Mouse (Mus musculus): ENCODE measurements around the gene Caln1.
A peak's percentile ranks its signal among the peaks of the same experiment; 100 is the strongest.

The Caln1 gene

DNA sequence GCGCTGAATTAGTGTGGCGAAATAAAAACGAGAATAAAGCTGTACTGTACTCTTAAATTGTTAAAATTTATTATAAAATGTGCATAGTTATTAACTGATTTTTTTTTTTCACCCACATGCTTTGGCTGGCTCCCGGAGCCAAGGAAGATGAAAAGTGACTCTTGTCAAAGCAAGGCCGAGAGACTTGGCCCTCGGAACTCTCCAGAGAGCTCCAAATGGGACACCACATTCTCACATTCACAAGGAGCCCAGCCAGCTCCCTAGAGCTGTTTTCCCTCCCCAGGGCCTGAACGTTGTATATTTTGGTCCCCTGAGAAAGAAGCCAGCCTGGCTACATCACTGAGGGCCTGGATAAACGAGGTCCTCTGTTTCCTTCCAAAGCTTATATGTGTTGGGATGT lies 25.1 kb downstream of the Caln1 start:
- DNase-seq (ENCODE audit: low spot score), result no peak

DNA sequence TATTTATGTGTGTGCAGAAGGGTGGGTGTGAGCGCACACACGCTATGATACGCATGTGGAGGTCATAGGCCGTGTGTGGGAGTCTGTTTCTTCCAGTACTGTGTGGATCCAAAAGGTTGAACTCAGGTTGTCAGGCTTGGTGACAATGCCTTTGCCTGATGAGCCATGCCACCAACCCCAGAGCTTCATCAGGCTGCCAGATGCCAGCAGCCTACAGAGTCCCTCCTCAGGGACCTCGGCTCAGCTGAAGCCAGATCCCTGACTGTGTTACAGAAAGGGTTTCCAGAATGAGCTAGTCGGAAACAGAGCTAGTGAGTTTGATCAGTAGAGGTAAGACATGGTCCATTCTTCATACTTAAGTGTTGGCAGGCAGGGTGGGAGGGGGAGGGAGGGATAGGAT lies 25.9 kb downstream of the Caln1 start:
- DNase-seq (ENCODE audit: low spot score), result no peak

DNA sequence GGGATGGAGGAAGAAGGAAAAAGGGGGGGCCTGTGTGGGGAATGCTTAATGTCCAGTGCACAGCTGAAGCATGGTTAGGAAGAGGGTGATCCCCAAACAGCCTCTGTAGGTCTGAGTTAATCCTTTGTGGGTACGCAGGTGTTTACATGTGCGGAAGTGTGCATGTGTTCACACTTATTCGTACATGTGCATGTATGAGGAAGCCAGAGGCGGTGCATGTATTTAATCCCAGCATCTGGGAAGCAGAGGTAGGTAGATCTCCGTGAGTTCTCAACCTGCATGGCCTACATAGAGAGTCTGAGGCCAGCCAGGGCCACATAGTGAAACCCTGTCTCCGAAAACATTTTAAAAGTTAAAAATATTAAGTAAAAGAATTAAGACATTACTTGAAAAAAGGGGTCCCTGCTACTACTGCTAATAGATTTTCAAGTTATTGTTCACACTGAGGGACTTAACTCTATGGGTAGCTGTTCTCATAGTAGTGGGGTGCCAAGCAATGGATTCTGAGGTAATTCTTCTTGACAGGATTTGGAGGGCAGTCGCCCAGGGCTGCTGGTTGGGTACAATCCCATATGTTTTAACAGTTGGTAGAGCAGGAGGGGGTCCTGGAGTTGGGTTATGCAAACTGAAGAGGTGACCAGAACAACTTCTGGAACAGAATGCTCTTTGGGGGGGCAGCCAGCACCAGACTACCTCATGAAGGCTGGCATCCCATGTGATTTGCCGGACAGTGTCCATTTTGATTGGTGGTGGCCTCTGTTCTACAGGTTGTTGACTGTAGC lies 31.1 kb downstream of the Caln1 start:
- no peak for DNase-seq (ENCODE audit: low spot score)

DNA sequence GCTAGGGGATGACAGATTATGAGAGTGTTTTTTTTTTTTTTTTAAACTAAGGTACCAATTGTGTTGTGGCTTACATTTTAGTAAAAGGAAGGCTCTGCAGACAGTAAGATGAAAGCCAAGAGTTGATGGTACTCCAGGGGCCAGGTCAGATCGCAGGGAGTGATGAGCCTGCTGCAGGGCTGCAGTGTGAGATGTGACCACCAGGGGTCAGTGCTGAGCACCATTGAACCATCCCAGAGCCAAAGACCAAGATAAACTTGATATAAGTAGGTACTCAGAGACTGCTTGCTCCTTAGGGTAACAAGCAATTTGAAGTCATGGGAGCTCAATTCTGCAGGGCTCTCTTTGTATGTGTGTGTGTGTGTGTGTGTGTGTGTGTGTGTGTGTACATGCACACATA lies 35.9 kb downstream of the Caln1 start:
- peak; percentile 4 for DNase-seq (ENCODE audit: low spot score)

DNA sequence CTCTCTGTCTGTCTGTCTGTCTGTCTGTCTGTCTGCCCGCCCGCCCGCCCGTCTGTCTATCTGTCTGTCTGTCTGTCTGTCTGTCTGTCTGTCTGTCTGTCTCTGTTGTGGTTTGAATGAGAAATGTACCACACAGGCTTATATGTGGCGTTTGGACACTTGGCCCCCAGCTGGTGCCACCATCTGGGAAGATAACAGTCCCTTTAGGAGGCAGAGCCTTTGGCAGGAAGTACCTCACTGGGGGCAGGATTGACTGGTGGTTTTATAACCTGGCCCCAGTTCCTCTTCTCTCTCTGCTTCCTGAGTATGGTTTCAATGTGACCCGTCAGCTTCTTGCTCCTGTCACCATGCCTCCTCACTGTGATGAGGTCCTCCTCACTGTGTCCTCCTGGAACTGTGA lies 40.5 kb downstream of the Caln1 start:
- no peak for DNase-seq (ENCODE audit: low spot score)

DNA sequence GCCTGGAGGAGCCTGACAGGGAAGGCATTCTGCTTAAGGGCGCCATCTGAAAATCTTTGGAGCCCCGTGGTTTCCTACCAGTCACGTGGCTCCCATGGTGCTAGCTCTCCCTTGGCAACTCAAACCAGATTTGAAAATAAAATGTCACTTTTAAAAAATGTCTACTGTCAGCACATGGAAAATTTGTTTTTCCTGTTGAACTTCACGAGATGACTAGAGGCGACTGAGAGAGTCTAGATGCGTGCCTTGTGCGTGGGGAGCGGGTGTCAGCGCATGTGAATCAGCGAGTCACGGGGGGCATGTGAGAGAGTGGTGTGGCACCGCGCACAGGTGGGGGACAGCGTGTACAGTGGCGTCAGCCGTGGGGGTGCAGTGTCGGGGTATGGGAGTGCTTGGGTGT lies 42.3 kb downstream of the Caln1 start:
- DNase-seq (ENCODE audit: low spot score), result no peak

DNA sequence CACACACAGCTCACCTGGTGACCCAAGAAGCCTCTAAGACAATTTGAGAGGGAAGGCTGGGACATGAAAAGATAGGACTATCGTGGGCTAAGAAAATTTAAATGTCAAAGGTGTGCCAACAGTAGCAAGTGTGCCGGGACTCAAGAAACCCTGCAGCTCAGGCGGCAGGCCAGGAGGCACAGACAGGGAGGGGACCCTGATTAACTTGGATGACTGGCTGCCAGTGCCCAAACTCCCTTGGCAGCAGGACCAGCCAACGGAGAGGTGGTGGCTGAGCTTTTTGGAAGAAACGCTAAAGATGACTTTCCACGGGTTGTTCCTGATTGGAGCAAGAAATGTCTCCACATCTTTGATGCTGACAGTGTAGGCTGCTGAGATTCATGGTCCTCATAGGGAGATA lies 78.2 kb downstream of the Caln1 start:
- no peak for DNase-seq (ENCODE audit: low spot score)

DNA sequence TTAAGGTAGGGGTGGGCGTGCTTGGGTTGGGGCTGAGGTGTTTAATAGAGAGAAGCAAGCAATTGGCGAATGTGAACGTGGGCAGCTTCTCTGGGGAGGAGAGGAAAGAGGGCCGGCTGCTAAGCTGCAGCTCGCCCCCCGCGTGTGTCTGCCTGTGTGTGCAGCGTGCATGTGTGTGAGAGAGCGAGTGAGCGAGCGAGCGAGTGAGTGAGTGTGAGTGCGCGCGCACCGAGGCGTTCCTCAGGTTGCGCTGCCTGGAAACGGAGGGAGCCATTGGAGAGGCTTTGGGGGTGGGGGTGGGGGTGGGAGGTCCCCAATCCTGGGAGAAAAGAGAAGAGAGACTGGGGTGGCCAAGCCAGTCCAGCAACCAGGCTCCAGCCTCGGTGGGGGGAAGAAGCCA lies 79.2 kb downstream of the Caln1 start:
- DNase-seq (ENCODE audit: low spot score), result no peak

DNA sequence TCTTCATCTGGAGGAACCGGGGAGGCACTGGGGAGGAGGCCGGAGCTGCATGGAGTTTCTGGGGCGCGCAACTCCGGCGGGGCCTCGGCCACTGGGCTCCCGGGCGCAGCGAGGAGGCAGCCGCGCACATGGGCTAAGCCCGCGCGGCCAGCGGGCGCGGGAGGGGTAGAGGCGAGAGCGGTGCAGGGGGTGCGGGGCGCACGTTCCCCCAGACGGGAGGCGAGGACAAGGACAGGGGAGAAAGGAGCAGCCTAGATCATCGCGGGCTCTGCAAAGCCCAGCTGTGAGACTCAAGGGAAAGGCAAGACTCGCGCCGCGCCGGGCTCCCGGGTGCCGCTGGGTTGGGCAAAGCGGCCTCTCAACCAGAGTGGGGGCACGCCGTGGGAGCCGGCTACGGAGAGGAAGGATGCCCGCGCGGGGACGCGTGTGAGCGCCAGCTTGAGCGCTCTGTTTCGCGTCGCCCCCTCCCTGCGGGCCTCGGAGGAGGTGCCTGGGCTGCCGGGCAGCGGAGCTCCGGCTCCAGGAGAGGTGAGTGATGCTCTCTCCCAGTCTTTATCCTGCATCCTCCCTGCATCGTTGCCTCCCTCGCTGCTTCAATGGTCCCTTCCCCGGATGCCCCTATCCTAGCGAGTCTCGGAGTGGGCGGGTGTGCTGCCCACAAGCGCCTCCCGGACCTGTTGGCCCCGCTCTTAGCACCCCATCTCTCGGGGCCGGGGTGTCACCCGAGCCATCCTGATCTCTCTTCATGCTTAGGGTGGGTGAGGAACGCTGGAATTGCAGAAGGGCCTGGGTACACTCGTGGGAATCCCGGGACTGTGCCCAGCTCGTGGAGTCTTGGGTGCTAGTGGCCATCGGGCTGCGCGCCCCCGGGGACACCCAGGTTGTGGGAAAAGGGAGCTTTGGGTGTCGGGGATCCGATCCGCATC lies 79.9 kb downstream of the Caln1 start:
- DNase-seq (ENCODE audit: low spot score), result no peak

DNA sequence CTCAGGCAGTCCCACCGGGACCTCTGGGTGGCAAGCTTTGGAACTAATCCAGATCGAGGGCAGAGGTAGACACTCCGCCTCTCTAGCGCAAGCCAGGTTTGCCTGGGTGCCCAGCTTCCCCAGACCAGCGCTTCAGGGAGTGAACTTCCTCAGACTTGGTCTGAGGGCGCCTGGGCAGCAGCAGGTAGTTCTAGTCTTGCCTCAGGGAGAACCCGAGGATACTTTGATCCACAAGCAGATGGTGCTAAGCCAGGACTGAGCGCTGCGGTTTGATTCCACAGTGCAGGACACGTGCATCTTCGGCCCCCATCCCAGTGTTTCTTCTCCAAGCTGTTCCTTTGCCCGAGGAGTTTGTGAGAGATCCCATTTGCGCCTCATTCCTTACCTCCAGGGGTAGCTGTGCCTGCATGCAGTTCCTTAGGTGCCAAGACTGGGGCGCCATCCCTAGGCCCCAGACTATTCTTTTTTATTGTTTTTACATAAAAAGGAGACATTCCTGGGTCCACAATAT lies 80.8 kb downstream of the Caln1 start:
- DNase-seq (ENCODE audit: low spot score), result no peak

DNA sequence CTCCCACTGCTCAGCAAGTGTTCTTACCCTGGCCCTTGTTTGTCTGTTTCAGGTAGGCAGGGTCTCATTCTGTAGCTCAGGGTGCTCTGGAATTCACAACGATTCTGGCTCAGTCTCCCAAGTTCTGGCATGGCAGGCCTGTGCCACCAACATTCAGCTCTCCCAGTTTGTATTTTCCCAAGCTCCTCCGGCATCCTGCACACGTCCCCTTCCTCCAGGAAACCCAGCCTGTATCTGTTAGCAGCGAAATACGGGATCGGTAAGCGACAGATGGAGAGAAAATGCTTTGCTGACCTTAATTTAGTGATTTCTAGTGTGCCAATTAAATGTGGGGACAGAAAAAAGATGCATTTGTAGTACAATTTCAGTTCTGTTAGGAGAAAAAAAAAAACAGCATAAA lies 88.8 kb downstream of the Caln1 start:
- no peak for DNase-seq (ENCODE audit: low spot score)

DNA sequence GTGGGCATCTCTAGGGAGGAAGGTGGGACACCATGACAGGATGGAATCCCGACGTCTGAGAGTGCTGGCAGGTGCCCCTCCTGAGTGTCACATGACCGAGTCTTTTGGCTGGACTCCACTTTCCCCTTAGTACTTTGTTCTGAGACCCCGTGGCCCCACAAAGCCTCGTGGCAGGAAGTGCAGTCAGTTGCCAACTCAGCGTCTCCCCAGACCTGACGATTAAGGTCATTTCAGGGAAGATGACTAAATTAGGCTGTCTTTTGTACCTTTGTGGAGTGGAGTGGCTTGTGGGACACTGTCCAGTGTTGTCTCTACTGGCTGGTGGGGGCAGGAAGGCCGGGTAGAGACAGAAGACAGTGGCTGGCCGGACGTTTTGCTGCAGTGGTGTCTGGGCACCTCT lies 103.0 kb downstream of the Caln1 start:
- no peak for DNase-seq (ENCODE audit: low spot score)

DNA sequence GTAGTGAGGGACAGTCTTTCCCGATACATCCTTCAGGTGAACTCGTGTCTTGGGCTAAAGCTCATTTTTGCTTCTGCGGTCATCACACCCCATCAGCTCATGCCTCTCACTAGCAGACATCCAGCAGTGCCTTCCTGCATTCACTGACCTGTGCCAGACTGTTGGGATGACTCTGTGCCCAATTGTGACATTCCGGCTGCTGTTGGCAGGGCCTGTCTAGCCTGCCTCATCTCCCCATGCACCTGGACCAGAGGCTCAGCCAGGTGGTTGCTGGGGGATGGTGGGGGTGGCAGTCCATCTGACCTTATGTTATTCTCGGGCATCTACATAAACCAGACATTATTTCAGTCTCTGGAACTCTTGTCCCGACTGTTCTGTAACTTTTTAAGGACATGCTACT lies 105.6 kb downstream of the Caln1 start:
- DNase-seq (ENCODE audit: low spot score), result no peak

DNA sequence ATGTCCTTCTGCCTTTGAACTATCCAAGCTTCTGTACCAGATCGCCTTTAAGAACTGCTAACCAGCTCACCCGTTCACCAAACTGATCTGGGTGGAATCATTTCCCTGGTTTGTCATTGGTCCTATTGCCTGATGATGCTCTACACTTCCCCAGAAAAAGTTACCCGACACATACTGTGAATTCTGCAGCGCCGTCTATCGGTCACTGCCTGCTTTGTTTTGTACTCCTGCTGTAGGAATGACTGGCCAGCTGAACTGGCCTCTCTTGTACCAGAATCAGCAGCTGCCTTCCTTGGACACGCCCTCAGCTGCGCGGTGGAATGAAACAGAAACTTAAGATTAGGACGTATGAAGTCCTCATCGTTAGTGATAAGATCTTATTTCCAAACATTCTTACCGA lies 107.5 kb downstream of the Caln1 start:
- DNase-seq (ENCODE audit: low spot score), result no peak

DNA sequence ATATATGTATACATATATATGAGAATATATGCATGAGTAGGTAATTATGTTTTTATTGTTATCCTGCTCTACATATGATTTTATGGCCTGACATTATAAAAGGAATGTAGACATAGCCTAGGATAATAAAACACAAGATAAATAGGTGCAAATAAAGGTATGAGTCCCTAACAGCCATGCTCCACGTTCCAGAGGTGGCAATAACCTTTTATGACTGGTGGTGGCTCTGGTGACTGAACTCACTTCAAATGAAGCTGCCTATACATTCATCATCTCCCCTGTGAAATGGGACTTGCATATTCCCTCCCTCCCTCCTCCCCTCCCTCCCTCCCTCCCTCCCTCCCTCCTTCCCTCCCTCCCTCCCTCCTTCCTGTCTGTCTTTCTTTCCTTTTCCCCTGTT lies 111.0 kb downstream of the Caln1 start:
- no peak for DNase-seq (ENCODE audit: low spot score)

DNA sequence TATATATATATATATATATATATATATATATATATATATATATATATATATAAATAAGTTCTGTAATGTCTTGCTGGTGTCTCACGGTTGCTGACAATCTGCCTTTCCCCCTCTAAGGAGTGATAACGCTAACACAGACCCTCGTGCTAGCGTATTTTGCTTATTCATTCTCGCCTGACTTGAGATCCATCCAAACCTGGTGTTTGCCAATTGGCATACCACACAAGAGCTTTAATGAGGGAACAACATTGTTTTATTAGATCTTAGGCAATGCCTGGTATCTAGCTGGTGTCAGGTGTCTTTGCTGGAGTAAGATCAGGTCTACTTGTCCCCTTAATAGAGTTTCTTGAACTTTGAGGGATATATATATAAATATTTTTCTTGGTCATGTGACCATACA lies 122.2 kb downstream of the Caln1 start:
- no peak for DNase-seq (ENCODE audit: low spot score)

DNA sequence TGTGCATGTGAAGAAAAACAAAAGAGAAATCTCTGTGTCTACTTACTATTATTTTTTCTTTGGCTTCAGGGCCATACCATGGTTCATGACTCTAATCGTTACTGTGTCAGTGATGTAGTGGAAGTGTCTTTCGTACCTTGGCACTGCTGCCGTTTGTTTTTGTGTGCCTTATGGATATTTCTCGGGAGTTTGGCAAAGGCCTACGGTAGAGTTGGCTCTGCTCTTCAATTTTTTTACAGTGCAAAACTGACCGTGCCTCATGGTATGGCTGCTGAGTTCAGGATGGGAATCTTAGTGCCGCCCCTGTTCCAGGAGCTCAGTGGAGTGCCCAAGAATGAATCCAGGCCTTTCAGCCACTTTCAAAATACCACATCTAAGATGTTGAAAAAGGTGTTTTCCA lies 123.0 kb downstream of the Caln1 start:
- DNase-seq (ENCODE audit: low spot score), result no peak

DNA sequence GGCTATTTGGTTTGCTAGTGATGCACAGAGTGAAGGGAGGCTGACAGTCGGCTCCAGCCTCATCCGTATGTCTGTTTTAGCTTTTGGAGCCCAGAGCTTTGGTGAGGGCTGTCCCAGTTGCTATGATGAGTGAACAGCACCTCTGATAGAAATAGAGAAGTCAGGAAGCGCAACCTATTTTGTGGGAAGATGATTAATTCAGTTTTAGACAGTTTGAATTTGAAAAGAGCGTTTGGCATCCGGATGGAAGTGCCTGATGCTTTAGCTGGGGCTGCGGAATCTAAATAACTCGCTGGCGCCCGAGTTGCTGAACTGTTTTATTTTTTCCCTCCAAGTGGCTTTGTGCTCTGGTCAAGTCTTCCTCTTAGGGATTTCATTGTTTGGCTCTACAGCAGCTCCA lies 133.3 kb downstream of the Caln1 start:
- DNase-seq (ENCODE audit: low spot score), result no peak

DNA sequence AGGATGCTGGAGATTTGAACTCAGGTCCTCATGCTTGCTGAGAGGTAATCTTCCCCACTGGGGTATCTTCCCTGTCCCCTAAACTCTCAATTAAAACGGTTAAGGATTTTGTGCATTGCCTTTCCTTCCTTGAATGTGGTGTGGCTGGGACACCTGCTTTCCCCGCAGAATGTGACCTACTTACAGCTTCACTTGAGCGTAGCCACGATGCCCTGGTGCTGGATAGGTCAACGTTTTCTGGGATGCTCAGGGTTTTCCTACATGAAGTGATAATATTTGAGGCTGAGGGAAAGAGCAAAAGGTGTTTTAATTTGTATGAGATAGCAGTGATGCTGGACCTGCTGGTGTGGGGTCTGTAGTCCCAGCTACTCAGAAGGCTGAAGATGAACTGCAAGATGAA lies 135.6 kb downstream of the Caln1 start:
- DNase-seq (ENCODE audit: low spot score), result no peak

DNA sequence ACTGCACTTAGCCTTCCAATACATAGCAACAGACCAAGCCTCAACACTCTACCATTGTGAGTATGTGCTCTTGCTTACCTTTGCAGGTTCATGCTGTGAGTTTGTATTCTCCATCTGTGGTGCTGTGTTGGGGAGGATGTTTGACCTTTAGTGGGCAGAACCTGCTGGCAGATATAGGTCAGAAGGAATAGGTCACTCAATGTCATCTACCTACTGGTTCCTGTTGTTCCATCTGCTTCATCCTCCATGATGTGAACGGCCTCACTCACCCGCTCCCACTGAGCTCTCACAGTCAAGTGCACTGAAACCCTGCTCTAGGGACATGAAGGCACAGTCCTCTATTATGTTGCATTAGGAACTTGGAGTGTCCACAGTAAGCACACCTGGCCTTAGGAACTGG lies 141.3 kb downstream of the Caln1 start:
- DNase-seq (ENCODE audit: low spot score), result no peak

DNA sequence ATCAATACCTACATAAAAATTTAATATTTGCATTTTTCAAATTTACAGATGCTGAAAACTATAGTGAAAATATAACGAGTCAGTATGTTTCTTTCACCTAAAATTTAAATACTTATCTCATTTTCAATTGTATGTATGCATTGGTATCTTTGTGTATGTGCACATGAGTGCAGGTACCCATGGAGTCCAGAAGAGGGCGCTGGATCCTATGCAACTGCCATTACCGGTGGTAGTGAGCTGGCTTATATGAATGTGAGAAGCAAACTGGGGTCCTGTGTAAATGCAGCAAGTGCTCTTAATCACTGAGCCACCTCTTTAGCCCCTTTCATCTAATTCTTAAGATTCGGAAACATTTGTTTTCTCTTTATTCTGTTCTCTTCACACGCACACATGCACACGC lies 146.1 kb downstream of the Caln1 start:
- no peak for DNase-seq (ENCODE audit: low spot score)

DNA sequence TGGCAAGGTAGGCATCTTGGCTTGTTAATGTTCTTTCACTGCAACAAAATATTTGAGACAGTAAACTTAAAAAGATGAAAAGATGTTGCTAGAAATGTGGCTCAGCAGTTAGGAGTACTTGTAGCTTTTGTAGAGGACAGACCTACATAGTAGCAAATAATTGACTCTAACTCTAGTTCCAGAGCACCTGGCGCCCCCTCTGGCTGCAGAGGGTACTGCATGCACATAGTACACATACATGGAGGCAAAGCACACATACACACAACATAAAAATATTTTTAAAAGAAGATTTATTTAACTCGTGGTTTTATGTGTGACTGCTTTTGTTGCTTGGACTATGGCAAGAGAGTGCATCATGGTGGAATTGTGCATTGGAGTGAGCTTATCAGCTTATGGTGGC lies 151.3 kb downstream of the Caln1 start:
- DNase-seq (ENCODE audit: low spot score), result no peak

DNA sequence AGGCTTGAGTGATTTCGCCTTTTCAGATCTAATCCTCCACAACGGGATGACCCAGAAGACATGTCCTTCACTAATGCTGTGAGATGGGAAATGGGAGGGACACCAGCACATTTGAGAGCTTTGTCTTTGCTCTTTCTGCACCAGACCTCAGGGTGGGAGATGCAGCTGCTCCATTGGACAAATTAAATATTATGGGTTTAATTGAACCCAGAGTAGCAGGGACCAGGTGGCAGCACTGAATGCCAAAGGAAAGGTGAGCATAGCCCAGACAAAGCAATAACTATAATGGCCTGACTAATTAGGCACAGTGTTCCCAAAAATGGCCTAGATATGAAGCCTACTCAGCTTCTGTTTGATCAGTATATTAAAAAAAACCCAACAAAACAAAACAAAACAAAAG lies 158.2 kb downstream of the Caln1 start:
- no peak for DNase-seq (ENCODE audit: low spot score)
